Mouse (Mus musculus): ENCODE measurements around the gene Pls3.

GRCm38 (mm10) chrX:75842835-75843234 lies 32.1 kb downstream of the Pls3 start:
- TF ChIP-seq GATA1 (IDR thresholded peaks at IDR 0.05; ENCODE audit: low read length) (no peak), TAL1 (IDR thresholded peaks at IDR 0.05; ENCODE audit: low read length) (no peak)

Measured in erythroblast, embryonic 14.5 days (primary cell).